Mouse (Mus musculus) heart, embryonic 14.5 days (tissue): Measurements from ENCODE around the gene Casz1. TPM values are rescaled to one million over a fixed set of nuclear protein-coding genes. Genes with fewer than 3 reads are reported as not detected.
A peak's percentile ranks its signal among the peaks of the same experiment; 100 is the strongest.

ENCODE experiments used
- ATAC-seq: fragments of 200-750 bp; cut with Nextera tagmentation; 2 replicates; pipeline ENCODE4 v1.8.0; 2017; ENCODE audit warnings: low read depth, moderate TSS enrichment; ENCODE audit not compliant: insufficient number of reproducible peaks, insufficient read depth, low FRiP score
- H3K27ac ChIP-seq, 2 experiments: fragments of 200-500 bp in 1 of 2; fragments of 300-500 bp in 1 of 2; sonication (generic) in 1 of 2; replicated peaks in 1 of 2; 2 replicates each; pipeline ENCODE4 v1.5.1; 2012 to 2014; ENCODE audit warnings: low read depth in 2 of 2, low read length in 2 of 2, control low read depth in 1 of 2, mild to moderate bottlenecking in 1 of 2, mixed read lengths in 1 of 2; ENCODE audit not compliant: control insufficient read depth in 1 of 2, insufficient read depth in 1 of 2
- H3K27me3 ChIP-seq: fragments of 300-500 bp; sonication (generic); 2 replicates; pipeline ENCODE4 v1.6.1; 2014; ENCODE audit warnings: mild to moderate bottlenecking, low read length, control low read depth; ENCODE audit not compliant: control insufficient read depth, insufficient read depth
- H3K36me3 ChIP-seq: fragments of 300-500 bp; sonication (generic); 2 replicates; pipeline ENCODE4 v1.6.1; 2014; ENCODE audit warnings: mild to moderate bottlenecking, control low read depth, low read length, mixed read lengths; ENCODE audit not compliant: control insufficient read depth, insufficient read depth
- H3K4me1 ChIP-seq, 2 experiments: fragments of 200-500 bp in 1 of 2; fragments of 300-500 bp in 1 of 2; sonication (generic) in 1 of 2; 2 replicates each; pipeline ENCODE4 v1.6.1; 2012 to 2014; ENCODE audit warnings: low read length in 2 of 2, control low read depth in 1 of 2, mixed read lengths in 1 of 2; ENCODE audit not compliant: control insufficient read depth in 2 of 2, insufficient read depth in 2 of 2
- H3K4me2 ChIP-seq: fragments of 300-500 bp; sonication (generic); 2 replicates; pipeline ENCODE4 v1.6.1; 2014; ENCODE audit warnings: mild to moderate bottlenecking, low read length
- H3K4me3 ChIP-seq, 2 experiments: fragments of 200-500 bp in 1 of 2; fragments of 300-500 bp in 1 of 2; sonication (generic) in 1 of 2; 2 replicates each; pipeline ENCODE4 v1.5.1; 2012 to 2014; ENCODE audit warnings: low read length in 2 of 2, mild to moderate bottlenecking in 2 of 2, control low read depth in 1 of 2, low read depth in 1 of 2, moderate library complexity in 1 of 2; ENCODE audit not compliant: control insufficient read depth in 1 of 2, insufficient read depth in 1 of 2
- H3K9ac ChIP-seq: fragments of 300-500 bp; sonication (generic); 2 replicates; pipeline ENCODE4 v1.6.1; 2014; ENCODE audit warnings: mild to moderate bottlenecking, low read length
- H3K9me3 ChIP-seq: fragments of 300-500 bp; sonication (generic); 2 replicates; pipeline ENCODE4 v1.6.1; 2016; ENCODE audit warnings: low read length, control low read depth; ENCODE audit not compliant: control insufficient read depth
- WGBS: fragments of 180-500 bp; shearing (Covaris S2); extraction: QIAGEN DNeasy Blood & Tissue Kit; methylation state at CpG from one replicate; pipeline ENCODE4 v1.1.7; 2014; 5-methylcytosine and 5-hydroxymethylcytosine counted together
- polyA plus RNA-seq: library from polyadenylated mRNA; unstranded; fragments of >200 nt; fragmentation: Nextera tagmentation; extraction: Ambion mirVana; gene quantifications from 2 replicates; pipeline ENCODE4 v1.2.1, GENCODE M21; 2014

Casz1 gene
- polyA plus RNA-seq, 1 experiment from 2014 or later = 24.6 TPM

DNA sequence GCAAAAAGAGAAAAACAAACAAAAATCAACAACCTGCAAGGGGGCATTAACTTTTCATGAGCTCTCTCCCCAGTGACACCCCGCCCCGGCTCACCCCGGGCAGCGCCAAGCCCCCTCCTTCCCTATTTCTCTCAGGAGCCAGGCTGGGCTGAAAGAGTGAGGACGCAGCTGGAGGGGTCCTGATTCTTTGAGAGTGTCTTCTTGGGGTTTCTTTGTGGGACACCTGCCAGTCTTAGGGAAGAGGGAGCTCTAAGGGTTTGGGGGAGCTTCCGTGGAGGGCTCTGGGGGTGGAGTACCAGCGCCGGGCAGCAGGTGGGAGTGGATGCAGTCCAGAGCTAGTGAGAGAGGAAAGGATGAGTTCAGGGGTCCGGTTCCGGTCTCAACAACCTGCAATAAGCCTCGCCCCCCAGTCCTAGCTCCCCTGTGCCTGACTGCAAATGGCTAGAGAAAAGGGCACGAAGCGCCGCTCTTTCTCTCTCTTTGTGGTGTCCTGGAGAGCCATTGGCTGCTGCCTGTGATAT is 32.8 kb upstream of the Casz1 start:
- Histone ChIP-seq H3K4me1 (peaks cover 24 to 33% of the 10 kb centered on the region in 2 experiments), H3K4me3 (no peak overlapping the region), H3K27me3 (peaks cover 18% of the 10 kb centered on the region), H3K9me3 (no peaks in the 10 kb centered on the region), H3K9ac (peak overlapping the region; percentile 35; the same call in 1 of the 2 replicates), H3K4me2 (peak overlapping the region; percentile 39), H3K27ac (no peak overlapping the region), H3K36me3 (no peaks in the 10 kb centered on the region)
- ATAC-seq = no peak
- 19% methylated on average over 14 of the region's 14 CpGs for WGBS

DNA sequence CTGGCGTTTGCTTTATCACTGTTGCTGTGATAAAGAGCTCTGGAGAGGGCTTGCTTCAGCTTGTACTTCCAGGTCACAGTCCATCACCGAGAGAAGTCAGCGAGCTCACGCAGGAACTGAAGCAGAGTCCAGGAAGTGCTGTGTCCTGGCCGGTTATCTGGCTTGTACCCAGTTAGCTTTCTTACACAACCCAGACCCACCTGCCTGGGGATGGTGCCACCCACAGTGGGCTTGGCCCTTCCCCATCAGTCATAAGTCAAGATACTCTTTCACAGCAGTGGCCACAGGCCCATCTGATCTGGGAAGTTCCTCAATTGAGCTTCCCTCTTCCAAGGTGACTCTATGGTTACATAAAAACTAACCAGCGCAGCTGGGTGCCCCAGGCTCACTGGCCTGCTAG is 31.6 kb upstream of the Casz1 start:
- ATAC-seq = no peak
- no peak overlapping the region for H3K27ac ChIP-seq

DNA sequence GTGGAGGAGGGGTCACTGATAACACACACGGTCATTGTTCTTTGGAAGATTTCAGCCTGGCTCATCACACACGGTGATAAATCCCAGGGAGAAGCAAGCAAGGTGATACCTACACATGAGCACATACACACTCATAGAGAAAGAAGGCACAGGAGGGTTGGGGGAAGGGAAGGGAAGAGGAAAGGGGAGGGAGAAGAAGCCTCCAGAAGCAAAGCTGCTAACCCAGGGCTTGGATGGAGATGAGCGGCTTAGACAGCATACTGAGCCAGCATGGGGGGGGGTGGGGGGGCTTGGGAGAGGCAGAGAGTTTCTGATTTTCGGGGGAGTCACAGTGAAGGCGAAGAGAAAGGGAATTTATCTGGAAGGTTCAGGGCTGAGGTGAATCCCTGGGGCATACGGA is 30.2 kb upstream of the Casz1 start:
- Histone ChIP-seq H3K9me3 (no peaks in the 10 kb centered on the region), H3K4me3 (no peak overlapping the region), H3K9ac (no peak overlapping the region), H3K27ac (no peak overlapping the region), H3K27me3 (peaks cover 18% of the 10 kb centered on the region), H3K4me2 (no peak overlapping the region), H3K4me1 (peaks cover 23 to 27% of the 10 kb centered on the region in 2 experiments), H3K36me3 (no peaks in the 10 kb centered on the region)
- 64% methylated on average over 6 of the region's 6 CpGs for WGBS
- no peak for ATAC-seq

More for the DNA sequence above, 31.6 kb upstream of the Casz1 start:
- Histone ChIP-seq H3K27me3 (peaks cover 18% of the 10 kb centered on the region), H3K36me3 (no peaks in the 10 kb centered on the region), H3K4me1 (peaks cover 24 to 33% of the 10 kb centered on the region in 2 experiments), H3K9ac (no peak overlapping the region), H3K9me3 (no peaks in the 10 kb centered on the region), H3K4me3 (no peak overlapping the region), H3K4me2 (no peak overlapping the region)
- whole genome bisulfite sequencing = 36% methylated on average over 6 of the region's 6 CpGs

DNA sequence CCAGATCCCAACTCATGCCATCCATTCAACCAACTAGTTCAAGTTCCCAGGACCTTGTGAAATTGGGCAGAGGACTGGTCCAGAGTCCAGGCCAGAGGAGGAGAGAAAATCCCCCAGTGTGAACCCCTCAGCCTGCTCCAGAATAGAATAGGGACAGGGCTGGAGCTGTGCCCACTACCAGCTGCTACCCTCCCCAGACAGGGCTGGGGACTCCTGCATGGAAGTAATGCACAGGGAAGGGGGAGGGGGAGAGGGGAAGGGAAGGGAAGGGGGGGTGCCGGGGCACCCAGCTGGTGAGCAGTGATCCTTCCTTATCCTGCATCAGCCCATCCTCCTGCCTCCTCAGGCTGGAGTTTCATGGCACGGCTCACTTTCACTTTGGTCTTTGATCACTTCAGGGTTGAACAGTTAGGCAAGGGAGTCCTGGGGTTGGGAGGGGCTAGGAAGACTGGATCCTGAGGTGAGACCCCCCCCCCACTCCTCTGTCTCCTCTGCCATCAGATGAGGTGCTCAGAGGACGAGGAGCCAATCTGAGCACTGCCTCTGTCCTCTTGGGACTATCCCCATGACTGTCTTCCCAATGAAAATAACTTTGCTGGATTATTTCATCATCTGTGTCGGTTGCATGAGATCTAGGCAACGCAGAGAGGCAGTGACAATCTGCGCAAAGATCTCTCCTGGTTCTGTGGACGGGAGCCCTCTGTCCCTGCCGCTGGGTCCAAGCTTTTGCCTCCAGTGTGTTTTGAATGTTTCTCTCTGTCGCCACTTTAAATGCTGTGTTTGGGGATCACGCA is 28.6 kb upstream of the Casz1 start:
- H3K27ac ChIP-seq = no peak overlapping the region
- H3K9ac ChIP-seq = 0 out of 2 replicates have a peak overlapping the region, but pooled peaks have one; percentile 27
- no peaks in the 10 kb centered on the region for H3K36me3 ChIP-seq
- 65% methylated on average over 9 of the region's 10 CpGs for WGBS
- peaks cover 15 to 18% of the 10 kb centered on the region in 2 experiments for H3K4me1 ChIP-seq
- H3K4me2 ChIP-seq = no peak overlapping the region
- no peaks in the 10 kb centered on the region for H3K9me3 ChIP-seq
- ATAC-seq = no peak
- H3K4me3 ChIP-seq = no peak overlapping the region
- peaks cover 18% of the 10 kb centered on the region for H3K27me3 ChIP-seq

DNA sequence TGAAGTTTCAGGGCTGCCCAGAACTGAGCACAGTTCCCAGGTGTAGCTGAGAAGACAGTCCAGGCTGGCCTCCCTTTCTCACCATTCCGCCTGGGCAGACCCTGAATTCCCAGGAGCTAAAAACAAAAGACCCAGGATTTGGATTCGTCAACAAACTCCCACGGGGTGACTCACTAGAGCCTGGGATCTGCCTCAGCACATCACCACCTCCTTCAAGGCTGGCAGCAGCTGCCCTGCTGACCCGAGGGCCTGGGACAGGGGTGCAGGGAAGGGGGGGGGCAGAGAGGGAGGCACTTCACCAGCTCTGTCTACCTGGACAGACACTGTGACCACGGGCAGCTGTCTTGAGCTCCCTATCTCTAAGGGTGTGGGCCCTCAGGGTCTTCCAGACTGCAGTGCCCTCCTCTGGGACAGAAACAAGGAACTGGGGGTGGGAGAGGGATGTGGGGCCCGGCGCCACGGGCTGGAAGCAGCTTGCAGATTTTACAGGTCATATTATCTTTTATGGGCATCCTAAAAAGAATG is 24.1 kb upstream of the Casz1 start:
- Histone ChIP-seq H3K9me3 (no peaks in the 10 kb centered on the region), H3K27me3 (no peaks in the 10 kb centered on the region), H3K4me1 (peaks cover 42% of the 10 kb centered on the region in 2 experiments), H3K36me3 (no peaks in the 10 kb centered on the region), H3K4me3 (no peak overlapping the region), H3K27ac (no peak overlapping the region), H3K9ac (no peak overlapping the region), H3K4me2 (no peak overlapping the region)
- no peak for ATAC-seq
- whole genome bisulfite sequencing = 27% methylated on average over 8 of the region's 8 CpGs

DNA sequence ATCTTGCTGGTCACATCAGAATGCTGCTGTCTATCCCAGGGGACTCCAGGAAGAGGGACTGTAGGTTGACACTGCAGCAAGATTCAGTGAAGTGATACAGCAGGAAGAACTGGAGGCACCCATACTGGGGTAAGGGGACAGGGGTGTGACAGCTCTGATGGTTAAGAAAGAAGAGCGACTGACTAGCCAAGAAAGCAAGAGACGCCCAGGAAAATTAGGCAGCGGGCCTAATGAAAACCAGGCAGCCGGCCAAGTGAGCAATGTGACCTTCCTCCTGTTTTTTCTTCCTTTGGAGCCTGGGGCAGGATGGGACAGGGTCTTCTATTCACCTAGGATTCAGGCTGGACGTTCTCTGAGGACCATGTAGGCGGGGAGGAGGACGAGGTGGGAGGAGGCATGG is 22.7 kb upstream of the Casz1 start:
- Histone ChIP-seq H3K4me3 (no peak overlapping the region), H3K9me3 (no peaks in the 10 kb centered on the region), H3K36me3 (no peaks in the 10 kb centered on the region), H3K4me1 (peaks cover 44% of the 10 kb centered on the region in 2 experiments), H3K9ac (no peak overlapping the region), H3K4me2 (no peak overlapping the region), H3K27me3 (no peaks in the 10 kb centered on the region), H3K27ac (peak overlapping the region; percentile 22 to 48; a peak in 1 of 4 replicates)
- ATAC-seq = no peak
- 49% methylated on average over 7 of the region's 7 CpGs for WGBS

DNA sequence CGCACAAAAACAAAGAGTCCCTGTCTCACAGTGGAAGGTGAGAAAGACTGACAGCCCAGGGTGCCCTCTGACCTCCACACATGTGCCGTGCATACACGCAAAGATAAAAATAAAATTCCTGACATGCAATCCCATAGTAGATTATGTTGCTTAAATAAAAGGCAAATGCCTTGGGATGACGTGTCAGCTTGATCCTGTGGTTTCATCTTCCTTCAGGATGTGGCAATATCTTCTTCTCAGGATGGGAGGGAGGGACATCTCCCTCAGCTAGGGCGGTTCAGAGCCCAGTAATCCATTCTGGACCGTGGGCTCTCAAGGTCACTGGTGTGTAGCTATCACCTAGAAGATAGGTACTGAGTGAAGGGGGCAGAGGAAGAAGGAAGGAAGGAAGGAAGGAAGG is 21.3 kb upstream of the Casz1 start:
- H3K27me3 ChIP-seq = no peaks in the 10 kb centered on the region; the same call in 1 of the 2 replicates
- no peak for ATAC-seq
- H3K36me3 ChIP-seq = no peaks in the 10 kb centered on the region
- H3K4me2 ChIP-seq = no peak overlapping the region
- WGBS = 72% methylated on average over 6 of the region's 6 CpGs
- peak overlapping the region; percentile 89 to 91; a peak in 3 of 4 replicates for H3K27ac ChIP-seq
- H3K9me3 ChIP-seq = no peaks in the 10 kb centered on the region
- no peak overlapping the region for H3K9ac ChIP-seq
- H3K4me1 ChIP-seq = peaks cover 47 to 48% of the 10 kb centered on the region in 2 experiments
- no peak overlapping the region for H3K4me3 ChIP-seq
